Mouse (Mus musculus) left cerebral cortex, adult 2 months (tissue): ENCODE data around the gene Arpc3. TPM values are rescaled to one million over a fixed set of nuclear protein-coding genes. Genes with fewer than 3 reads are reported as not detected.
A peak's percentile ranks its signal among the peaks of the same experiment; 100 is the strongest.

Experiments
- DNase-seq, 2 experiments: peaks; one replicate each; pipeline ENCODE4 v3.0.0; 2021 to 2022; ENCODE audit warnings: low spot score in 2 of 2, mixed read lengths in 1 of 2; ENCODE audit errors: extremely low spot score in 1 of 2
- H3K27ac ChIP-seq: fragments of 200-600 bp; 2 replicates; pipeline ENCODE4 v1.8.1; 2022
- H3K4me3 ChIP-seq: fragments of 200-600 bp; 2 replicates; pipeline ENCODE4 v1.8.1; 2022
- CTCF ChIP-seq: fragments of 200-600 bp; IDR thresholded peaks from 2 replicates; pipeline ENCODE4 v1.8.1; 2022; ENCODE audit warnings: antibody characterized with exemption, mild to moderate bottlenecking, moderate library complexity
- intact Hi-C: fragments of 180-260 bp; cut with DNase I; formaldehyde crosslinking; loops from one replicate; pipeline ENCODE4 v1.15.1; 2025
- long read RNA-seq, 2 experiments: library from polyadenylated mRNA; stranded (forward); transcript quantifications; one replicate each; pipeline ENCODE4 v2.0.0; 2021; ENCODE audit warnings: borderline mapping rate in 2 of 2
- total RNA-seq, 2 experiments: library from RNA; stranded (reverse); gene quantifications; 2 replicates each; pipeline ENCODE4 v1.2.3; 2021

Arpc3 gene
- total RNA-seq = 100 to 1,000 TPM; 200 to 216 TPM
- long read RNA-seq, experiment 1, transcript Arpc3-202 (7 exons, 899 nt) = major isoform, 9 of 11 reads
- long read RNA-seq, experiment 1, partial matches to known transcripts = 1 of 11 reads
- long read RNA-seq, experiment 1, other reads (novel, unspliced or antisense) = 1 of 11 reads
- long read RNA-seq, experiment 2, transcript Arpc3-202 (7 exons, 899 nt) = major isoform, 5 of 8 reads
- long read RNA-seq, experiment 2, partial matches to known transcripts = 1 of 8 reads
- long read RNA-seq, experiment 2, other reads (novel, unspliced or antisense) = 2 of 8 reads

DNA sequence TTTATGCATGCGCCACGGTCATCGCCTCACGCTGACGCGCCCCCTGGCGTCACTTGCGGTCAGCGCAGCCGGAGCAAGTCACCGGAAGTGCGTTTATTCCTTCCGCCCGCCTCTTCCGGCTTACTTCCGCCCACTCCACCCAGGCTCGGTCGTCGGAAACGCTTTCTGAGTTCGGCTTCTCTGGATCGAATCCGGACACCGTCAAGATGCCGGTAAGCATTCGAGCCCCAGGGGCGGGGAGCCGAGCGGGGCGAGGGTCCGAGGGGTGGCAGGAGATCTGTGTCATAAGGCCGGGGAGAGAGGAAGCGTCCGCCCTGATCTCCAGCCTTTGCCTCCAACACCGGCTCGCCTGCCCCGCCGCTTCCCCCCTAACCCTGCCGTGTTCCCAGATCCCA, at the start of gene Arpc3:
TSS of gene Arpc3 (plus strand) at position 93 of the 395 bp plus-strand sequence.
- peak; percentile 89 for TF ChIP-seq CTCF
- Histone ChIP-seq H3K27ac (peak within 1 kb of the TSS; percentile 95), H3K4me3 (peak within 1 kb of the TSS; percentile 86)
- DNase-seq = peak; percentile 92 to 93
- intact Hi-C loops = loop anchor here (5.0 kb wide), 2 partner anchors 124 to 279 kb away; no protein-coding TSS in a partner anchor

DNA sequence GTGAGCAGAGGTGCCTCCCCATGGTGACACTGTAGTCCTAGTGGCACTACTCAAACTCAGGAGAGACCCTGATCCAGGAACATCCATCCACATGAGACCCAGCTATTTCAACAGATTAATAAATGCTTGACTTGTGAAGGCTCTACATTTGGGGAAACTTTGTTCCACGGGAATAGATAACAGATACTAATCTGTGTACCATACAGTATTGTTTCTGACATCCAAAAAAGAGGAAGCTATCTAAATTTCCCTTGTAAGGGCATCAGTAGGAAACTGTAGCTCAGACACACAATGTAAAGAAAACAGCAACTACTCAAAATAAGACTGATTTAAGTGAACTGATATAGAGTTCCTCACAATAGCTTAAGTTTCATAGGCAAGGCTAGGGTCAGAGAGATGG, 48.8 kb upstream of the Arpc3 start:
- intact Hi-C loops = loop anchor here (5.0 kb wide), 1 partner anchor 231 kb away; no protein-coding TSS in a partner anchor
- Histone ChIP-seq H3K27ac (no peak overlapping the region), H3K4me3 (no peak overlapping the region)
- TF ChIP-seq CTCF = no peak
- DNase-seq = no peak

DNA sequence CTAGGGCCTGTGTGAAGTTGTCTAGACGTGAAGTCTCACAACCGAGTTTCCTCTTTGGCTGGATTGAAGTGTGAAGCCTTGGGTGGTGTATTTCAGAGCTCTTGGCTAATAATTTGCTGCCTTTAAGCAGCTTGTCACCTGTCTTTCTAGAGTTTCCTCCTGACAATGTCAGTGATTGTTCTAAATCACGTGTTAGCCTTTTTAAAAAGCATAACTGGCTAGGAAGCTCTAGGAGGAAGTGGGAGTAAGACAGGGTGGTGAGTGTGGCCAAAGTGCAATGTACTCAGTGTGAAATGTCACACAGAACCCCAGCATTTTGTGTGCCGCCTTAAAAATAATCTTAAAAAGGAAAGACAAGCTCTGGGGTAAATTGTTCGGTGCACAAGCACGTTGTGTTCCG, 47.9 kb upstream of the Arpc3 start:
- intact Hi-C loops = loop anchor here (1.0 to 5.0 kb wide), 2 partner anchors 75 to 231 kb away; no protein-coding TSS in a partner anchor

DNA sequence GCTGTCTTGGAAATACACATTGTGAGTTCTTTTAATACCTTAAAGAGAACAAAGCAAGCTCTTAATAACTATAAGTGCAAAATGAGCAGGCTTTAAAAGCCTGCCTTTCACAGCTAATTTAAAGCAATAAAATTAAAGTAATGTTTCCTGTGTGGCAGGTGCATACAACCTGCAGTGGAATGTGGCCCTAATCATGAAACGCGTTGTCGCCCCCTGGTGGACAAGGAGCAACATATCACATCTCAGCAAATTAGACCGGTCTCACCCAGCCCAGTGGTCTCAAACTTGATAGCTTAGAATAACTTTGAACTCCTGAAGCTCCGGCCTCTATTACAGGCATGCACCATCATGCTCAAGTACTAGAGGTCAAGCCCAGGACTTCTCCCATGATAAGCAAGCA, 47.4 kb upstream of the Arpc3 start:
- TF ChIP-seq CTCF = peak; percentile 93
- DNase-seq = peak; percentile 67 to 79
- intact Hi-C loops = loop anchor here (1.0 to 5.0 kb wide), 2 partner anchors 76 to 232 kb away; no protein-coding TSS in a partner anchor
- Histone ChIP-seq H3K27ac (no peak overlapping the region), H3K4me3 (no peak overlapping the region)

More for the DNA sequence above, 47.9 kb upstream of the Arpc3 start:
- no peak for DNase-seq
- Histone ChIP-seq H3K4me3 (no peak overlapping the region), H3K27ac (no peak overlapping the region)
- TF ChIP-seq CTCF = no peak

DNA sequence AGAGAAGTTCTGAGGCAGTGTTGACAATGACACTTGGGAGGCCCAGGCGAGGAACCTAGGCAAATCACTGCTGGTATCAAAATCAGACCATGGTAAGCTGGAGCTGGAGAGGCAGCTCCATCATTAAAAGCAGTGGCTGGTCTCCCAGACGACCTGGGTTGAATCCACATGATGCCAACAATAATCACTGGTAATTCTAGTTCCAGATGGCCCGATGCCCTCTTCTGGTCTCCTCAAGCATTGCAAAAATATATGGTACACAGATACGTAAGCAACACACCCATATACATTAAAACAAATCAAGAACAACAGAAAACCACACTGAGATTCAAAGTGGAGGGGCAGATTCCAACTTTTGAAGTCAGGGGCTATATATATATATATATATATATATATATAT, 45.9 kb upstream of the Arpc3 start:
- H3K27ac ChIP-seq = no peak overlapping the region
- H3K4me3 ChIP-seq = no peak overlapping the region
- DNase-seq = no peak
- TF ChIP-seq CTCF = peak; percentile 9
- intact Hi-C loops = loop anchor here (5.0 kb wide), 1 partner anchor 218 kb away; no protein-coding TSS in a partner anchor

DNA sequence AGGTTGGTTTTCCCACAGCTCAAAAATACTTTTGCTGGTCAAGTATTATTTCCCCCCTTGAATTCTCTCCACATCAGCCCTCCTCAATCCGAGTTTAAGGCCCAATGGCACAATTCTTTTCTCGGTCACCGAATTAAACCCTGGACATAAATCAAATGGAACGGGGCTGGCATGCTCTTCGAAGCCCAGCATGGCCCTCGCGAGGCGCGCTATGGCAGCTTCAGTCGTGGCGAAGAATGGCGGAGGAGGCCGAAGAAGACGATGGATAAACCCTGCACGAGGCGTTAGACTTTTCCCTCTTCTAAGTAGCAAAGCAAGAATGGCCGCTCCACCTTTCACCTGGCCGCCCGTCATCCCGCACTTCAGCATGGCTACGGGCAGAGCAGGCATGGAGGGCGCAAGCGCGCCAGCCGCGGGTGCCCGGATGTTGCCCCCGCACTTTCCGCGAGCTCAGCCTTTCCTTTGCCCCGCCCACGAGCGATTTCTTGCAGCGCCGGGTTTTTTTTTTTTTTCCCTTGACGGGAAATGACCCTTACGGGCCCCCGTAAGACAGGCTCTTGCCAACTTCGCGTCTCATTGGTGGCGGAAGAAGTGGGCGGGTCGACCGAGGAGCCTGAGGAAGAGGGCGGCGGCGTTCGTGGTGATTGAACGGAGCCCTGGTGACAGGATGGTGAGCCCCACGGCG, 37.7 kb upstream of the Arpc3 start, which contains the start of the genes Rad9b and Vps29:
TSS of gene Rad9b (minus strand) at position 427 of the 685 bp plus-strand sequence.
TSS of gene Vps29 (plus strand) at position 563 of the 685 bp plus-strand sequence.
- peak within 1 kb of the TSS; percentile 77 for H3K4me3 ChIP-seq
- DNase-seq = peak; percentile 98 to 99
- H3K27ac ChIP-seq = peak within 1 kb of the TSS; percentile 96
- intact Hi-C loops = loop anchor here (1.0 kb wide), 2 partner anchors 18 to 70 kb away; partner anchors contain the start of genes Fam216a and Pptc7
- TF ChIP-seq CTCF = no peak

DNA sequence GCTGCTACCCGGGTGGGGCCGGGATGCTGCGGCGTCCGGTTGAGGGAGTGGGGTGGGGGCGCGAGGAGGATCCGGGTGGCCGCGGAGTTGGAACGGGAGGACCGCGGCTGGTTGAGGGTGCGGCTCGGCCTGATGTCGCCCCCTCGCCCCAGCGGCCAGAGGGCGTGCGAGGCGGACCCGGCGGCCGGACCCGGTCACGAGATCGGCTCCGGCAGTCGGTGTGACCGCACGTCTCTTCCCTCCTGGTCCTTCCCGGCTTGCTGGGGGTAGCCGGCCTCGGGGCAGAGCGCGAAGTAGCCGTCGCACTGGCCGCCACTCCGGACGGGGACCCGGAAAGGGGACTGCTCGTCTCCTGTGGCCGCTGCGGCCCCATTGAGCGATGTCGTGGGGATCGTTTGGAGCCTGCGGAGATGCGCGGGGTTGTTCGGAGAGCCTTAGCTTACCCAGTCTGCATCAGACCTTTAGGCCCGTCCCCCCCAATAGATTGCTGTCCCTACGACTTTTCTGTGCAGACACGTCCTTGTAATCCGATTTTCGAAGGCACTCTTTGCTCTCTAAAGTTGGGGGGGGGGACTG, 37.1 kb upstream of the Arpc3 start:
- no peak for DNase-seq
- intact Hi-C loops = loop anchor here (1.0 kb wide), 2 partner anchors 18 to 70 kb away; partner anchors contain the start of genes Fam216a and Pptc7
- H3K27ac ChIP-seq = peak overlapping the region; percentile 96
- peak overlapping the region; percentile 77 for H3K4me3 ChIP-seq
- TF ChIP-seq CTCF = no peak

DNA sequence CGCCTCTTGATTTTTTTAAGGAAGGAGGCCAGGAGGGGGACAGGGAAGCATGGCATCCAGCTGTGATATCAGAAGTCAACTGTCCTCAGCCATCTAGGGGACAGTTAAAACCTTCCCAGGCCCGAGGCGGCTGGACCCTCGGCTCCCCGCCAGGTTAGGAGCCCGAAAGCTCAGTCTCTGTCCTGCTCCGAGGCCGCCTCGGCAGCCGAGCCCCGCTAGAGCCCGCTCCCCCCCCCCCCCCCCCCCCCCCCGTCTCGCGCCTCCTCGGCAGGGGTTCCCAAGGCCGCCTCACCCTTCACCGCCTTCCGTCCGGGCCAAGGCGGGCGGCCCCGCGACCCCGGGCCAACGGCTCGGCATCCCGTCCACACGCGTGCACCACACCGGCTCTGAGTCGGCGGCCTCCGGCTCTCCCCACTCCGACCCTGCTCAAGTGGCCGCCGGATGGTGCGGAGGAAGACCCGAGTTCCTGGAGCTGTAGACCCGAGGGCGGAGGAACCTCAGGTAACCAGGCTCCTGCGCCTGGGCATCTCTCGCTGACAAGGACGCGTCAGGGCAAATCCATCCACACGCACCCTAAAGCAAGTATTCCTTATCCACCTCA, 20.0 kb upstream of the Arpc3 start, which contains the start of gene Gpn3:
TSS of gene Gpn3 (plus strand) at position 286 of the 601 bp plus-strand sequence.
- peak within 1 kb of the TSS; percentile 96 for H3K27ac ChIP-seq
- intact Hi-C loops = loop anchor here (1.0 kb wide), 1 partner anchor 17 kb away; the partner anchor contains the start of genes Rad9b and Vps29
- peak within 1 kb of the TSS; percentile 74 for H3K4me3 ChIP-seq
- no peak for TF ChIP-seq CTCF
- DNase-seq = peak in 1 of 2 experiments; percentile 22

DNA sequence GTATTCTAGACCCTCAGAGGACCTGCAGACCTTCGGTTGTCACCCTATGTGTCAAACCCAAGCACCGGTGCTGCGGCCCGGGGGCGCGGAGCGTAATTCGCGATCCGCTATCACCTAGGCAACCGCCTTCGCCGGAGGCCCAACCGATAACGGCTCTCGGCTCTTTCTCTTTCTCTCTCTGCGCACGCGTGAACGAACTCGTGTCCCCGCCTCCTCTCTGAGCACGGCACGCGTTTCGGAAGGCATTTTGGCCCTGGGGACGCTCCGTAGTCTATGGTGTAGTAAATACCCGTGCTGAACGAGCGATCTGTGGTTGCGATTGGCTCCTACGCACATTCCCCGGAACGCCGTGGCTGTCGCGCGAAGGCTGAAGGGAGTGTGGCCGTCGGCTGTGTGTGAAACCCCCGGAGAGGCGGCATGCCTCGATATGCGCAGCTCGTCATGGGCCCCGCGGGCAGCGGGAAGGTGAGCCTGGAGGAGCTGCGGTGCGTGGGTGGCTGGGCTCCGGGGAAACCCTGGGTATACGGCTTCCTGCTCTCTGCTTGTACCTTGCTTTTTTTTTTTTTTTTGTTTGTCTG, 19.4 kb upstream of the Arpc3 start, which contains the start of gene Fam216a:
TSS of gene Fam216a (minus strand) at position 173 of the 578 bp plus-strand sequence.
- TF ChIP-seq CTCF = no peak
- peak; percentile 100 for DNase-seq
- intact Hi-C loops = loop anchor here (1.0 kb wide), 1 partner anchor 18 kb away; the partner anchor contains the start of genes Rad9b and Vps29
- H3K27ac ChIP-seq = peak within 1 kb of the TSS; percentile 96
- H3K4me3 ChIP-seq = peak within 1 kb of the TSS; percentile 74

DNA sequence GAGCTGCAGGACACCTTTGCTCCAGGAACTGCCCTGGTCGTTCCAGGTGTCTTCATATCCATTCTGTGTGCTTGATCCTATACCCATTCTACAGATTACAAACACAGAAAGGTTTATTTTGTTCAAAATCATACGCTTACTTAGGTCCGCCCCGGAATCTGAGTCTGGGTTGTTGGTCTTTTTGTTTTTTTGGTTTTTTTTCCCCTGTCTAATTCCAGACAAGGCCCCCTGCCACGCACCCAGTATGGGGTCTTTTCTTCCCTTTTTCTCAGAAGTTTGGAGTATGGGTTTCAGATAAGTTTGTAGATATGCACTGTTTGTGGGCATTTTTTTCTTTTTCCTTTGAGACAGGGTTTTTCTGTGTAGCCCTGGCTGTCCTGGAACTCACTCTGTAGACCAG, 18.8 kb upstream of the Arpc3 start:
- DNase-seq = no peak
- intact Hi-C loops = loop anchor here (1.0 kb wide), 1 partner anchor 19 kb away; the partner anchor contains the start of genes Rad9b and Vps29
- H3K4me3 ChIP-seq = peak overlapping the region; percentile 74
- peak overlapping the region; percentile 96 for H3K27ac ChIP-seq
- TF ChIP-seq CTCF = no peak
